Mouse (Mus musculus): Measurements from ENCODE around the gene Pbld2.

GRCm38 (mm10) chr10:63026156-63026794 lies 2.2 kb downstream of the Pbld2 start:
- TF ChIP-seq TAL1 (IDR thresholded peaks at IDR 0.05; ENCODE audit: low read length) (no peak), GATA1 (IDR thresholded peaks at IDR 0.05; ENCODE audit: low read length) (no peak)

All from erythroblast, embryonic 14.5 days (primary cell).